Mouse (Mus musculus) urinary bladder, adult 2 months (tissue): ENCODE measurements around the gene Apcs. TPM values are rescaled to one million over a fixed set of nuclear protein-coding genes. Genes with fewer than 3 reads are reported as not detected.

Experiments used
- DNase-seq: peaks from one replicate; pipeline ENCODE4 v3.0.0; 2022; ENCODE audit warnings: low spot score
- polyA plus RNA-seq: library from polyadenylated mRNA; depleted of rRNA; stranded (reverse); fragments of >200 nt; gene quantifications from 2 replicates; pipeline ENCODE4 v1.2.3, GENCODE M21; 2012; rRNA removed

Apcs gene
- 0.07 TPM in 1 of 2 replicates, not detected in the other for polyA plus RNA-seq

- no peak for DNase-seq
Measured at GRCm38 (mm10) chr1:172894777-172895357, at the start of gene Apcs. TSS of gene Apcs (minus strand) at chr1:172895041.

GRCm38 (mm10) chr1:172932197-172932596 is 37.4 kb upstream of the Apcs start:
- no peak for DNase-seq

GRCm38 (mm10) chr1:172918450-172918849 is 23.6 kb upstream of the Apcs start:
- DNase-seq, result no peak

GRCm38 (mm10) chr1:172917115-172917514 is 22.3 kb upstream of the Apcs start:
- no peak for DNase-seq

GRCm38 (mm10) chr1:172903313-172903712 is 8.5 kb upstream of the Apcs start:
- no peak for DNase-seq

GRCm38 (mm10) chr1:172895435-172895834 is 594 bp upstream of the Apcs start:
- DNase-seq, result no peak

GRCm38 (mm10) chr1:172876675-172877074 is 18.2 kb downstream of the Apcs start:
- DNase-seq, result no peak

- DNase-seq, result no peak
Measured at GRCm38 (mm10) chr1:172875265-172875664, 19.6 kb downstream of the Apcs start.

- no peak for DNase-seq
Measured at GRCm38 (mm10) chr1:172848171-172848570, 46.7 kb downstream of the Apcs start.

GRCm38 (mm10) chr1:172847044-172847761 is 47.6 kb downstream of the Apcs start:
- no peak for DNase-seq

Other genes with a start within 250 kb of the Apcs start
- not detected in 2 replicates for gene Crp, start 197.0 kb downstream of the Apcs start, polyA plus RNA-seq
- gene Olfr16, start 55.4 kb upstream of the Apcs start, polyA plus RNA-seq, result not detected in 2 replicates
- not detected in 2 replicates for gene Olfr1408, start 242.3 kb upstream of the Apcs start, polyA plus RNA-seq